Mouse (Mus musculus) thymus, adult 2 months (tissue): Measurements from ENCODE around the gene Efcab9.

Experiments used
- CTCF ChIP-seq: fragments of 200-500 bp; IDR thresholded peaks from 2 replicates; pipeline ENCODE4 v1.5.1; 2012; ENCODE audit warnings: mild to moderate bottlenecking, control low read depth, low read length, moderate library complexity, borderline replicate concordance; ENCODE audit not compliant: control insufficient read depth, poor library complexity, insufficient read depth; ENCODE audit errors: extremely low read depth
- POLR2A ChIP-seq: fragments of 200-500 bp; IDR thresholded peaks from 2 replicates; pipeline ENCODE4 v1.6.1; 2012; ENCODE audit warnings: mild to moderate bottlenecking, low read length, control low read depth, moderate library complexity; ENCODE audit not compliant: control insufficient read depth, poor library complexity, insufficient read depth; ENCODE audit errors: extremely low read depth

GRCm38 (mm10) chr11:32554141-32555091 is 22.5 kb upstream of the Efcab9 start:
- TF ChIP-seq POLR2A (no peak), CTCF (no peak)
